Mouse (Mus musculus) forebrain, embryonic 14.5 days (tissue): Measurements from ENCODE around the gene Pole3. TPM values are rescaled to one million over a fixed set of nuclear protein-coding genes. Genes with fewer than 3 reads are reported as not detected.

Experiments used
- ATAC-seq: fragments of 200-750 bp; cut with Nextera tagmentation; 2 replicates; pipeline ENCODE4 v1.8.0; 2017; ENCODE audit warnings: mild to moderate bottlenecking, moderate library complexity
- DNase-seq: peaks from one replicate; pipeline ENCODE4 v3.0.0-alpha.2; 2015; ENCODE audit warnings: low spot score
- H3K27ac ChIP-seq: fragments of 300-500 bp; sonication (generic); 2 replicates; pipeline ENCODE4 v1.5.1; 2014; ENCODE audit warnings: low read depth, mild to moderate bottlenecking, control low read depth, low read length, moderate library complexity
- H3K27me3 ChIP-seq: fragments of 300-500 bp; sonication (generic); replicated peaks from 2 replicates; pipeline ENCODE4 v1.6.1; 2014; ENCODE audit warnings: low read length, control low read depth, mixed read lengths; ENCODE audit not compliant: control insufficient read depth, insufficient read depth
- H3K36me3 ChIP-seq: fragments of 300-500 bp; sonication (generic); 2 replicates; pipeline ENCODE4 v1.6.1; 2014; ENCODE audit warnings: low read length, control low read depth; ENCODE audit not compliant: control insufficient read depth, insufficient read depth
- H3K4me1 ChIP-seq: fragments of 300-500 bp; sonication (generic); 2 replicates; pipeline ENCODE4 v1.6.1; 2014; ENCODE audit warnings: antibody characterized with exemption, low read length, control low read depth; ENCODE audit not compliant: control insufficient read depth, insufficient read depth
- H3K4me2 ChIP-seq: fragments of 300-500 bp; sonication (generic); 2 replicates; pipeline ENCODE4 v1.6.1; 2014; ENCODE audit warnings: mild to moderate bottlenecking, control low read depth, low read length
- H3K4me3 ChIP-seq: fragments of 300-500 bp; sonication (generic); 2 replicates; pipeline ENCODE4 v1.5.1; 2014; ENCODE audit warnings: low read depth, low read length, control low read depth
- H3K9ac ChIP-seq: fragments of 300-500 bp; sonication (generic); 2 replicates; pipeline ENCODE4 v1.6.1; 2014; ENCODE audit warnings: mild to moderate bottlenecking, low read length, control low read depth, moderate library complexity
- H3K9me3 ChIP-seq: fragments of 300-500 bp; sonication (generic); replicated peaks from 2 replicates; pipeline ENCODE4 v1.6.1; 2016; ENCODE audit warnings: low read length, control low read depth, mixed read lengths; ENCODE audit not compliant: control insufficient read depth
- WGBS: fragments of 180-500 bp; shearing (Covaris S2); extraction: QIAGEN DNeasy Blood & Tissue Kit; methylation state at CpG from one replicate; pipeline ENCODE4 v1.1.7; 2014; 5-methylcytosine and 5-hydroxymethylcytosine counted together
- polyA plus RNA-seq: library from polyadenylated mRNA; unstranded; fragments of >200 nt; fragmentation: Nextera tagmentation; extraction: Ambion mirVana; gene quantifications from 2 replicates; pipeline ENCODE4 v1.2.1, GENCODE M21; 2014

Gene Pole3
- polyA plus RNA-seq, 1 experiment from 2014 or later, result 80.3 TPM

- no peak overlapping the region for H3K27ac ChIP-seq
- H3K4me2 ChIP-seq, result no peak overlapping the region
- no peak for ATAC-seq
- peaks cover 29% of the 10 kb centered on the region for H3K36me3 ChIP-seq
- no peak overlapping the region for H3K4me3 ChIP-seq
- H3K9ac ChIP-seq, result no peak overlapping the region
- no peaks in the 10 kb centered on the region for H3K27me3 ChIP-seq
- WGBS, result 66% methylated on average over 2 of the region's 2 CpGs
- H3K9me3 ChIP-seq, result no peaks in the 10 kb centered on the region
- H3K4me1 ChIP-seq, result peaks cover 9% of the 10 kb centered on the region
- DNase-seq, result no peak
Observed at GRCm38 (mm10) chr4:62516079-62516478, 8.8 kb downstream of the Pole3 start.

GRCm38 (mm10) chr4:62515490-62515889 lies 9.4 kb downstream of the Pole3 start:
- ATAC-seq (no peak), DNase-seq (no peak)
- Histone ChIP-seq H3K4me2 (no peak overlapping the region), H3K27me3 (no peaks in the 10 kb centered on the region), H3K36me3 (peaks cover 35% of the 10 kb centered on the region), H3K27ac (no peak overlapping the region), H3K9ac (no peak overlapping the region), H3K4me1 (peaks cover 9% of the 10 kb centered on the region), H3K4me3 (no peak overlapping the region), H3K9me3 (no peaks in the 10 kb centered on the region)
- 83% methylated on average over 3 of the region's 3 CpGs for WGBS

GRCm38 (mm10) chr4:62514995-62515394 lies 9.9 kb downstream of the Pole3 start:
- no peak for DNase-seq
- ATAC-seq, result no peak
- WGBS, result 88% methylated on average over 7 of the region's 7 CpGs

GRCm38 (mm10) chr4:62513998-62514506 lies 10.8 kb downstream of the Pole3 start:
- DNase-seq (no peak), ATAC-seq (no peak)
- no peaks in the 10 kb centered on the region for H3K9me3 ChIP-seq
- peaks cover 7% of the 10 kb centered on the region for H3K4me1 ChIP-seq
- no peak overlapping the region for H3K4me3 ChIP-seq
- H3K27ac ChIP-seq, result no peak overlapping the region
- no peak overlapping the region for H3K9ac ChIP-seq
- no peaks in the 10 kb centered on the region for H3K27me3 ChIP-seq
- 40% methylated on average over 11 of the region's 11 CpGs for WGBS
- H3K36me3 ChIP-seq, result peaks cover 49% of the 10 kb centered on the region
- H3K4me2 ChIP-seq, result no peak overlapping the region

More at GRCm38 (mm10) chr4:62514995-62515394, 9.9 kb downstream of the Pole3 start:
- Histone ChIP-seq H3K4me1 (peaks cover 9% of the 10 kb centered on the region), H3K27ac (no peak overlapping the region), H3K36me3 (peaks cover 39% of the 10 kb centered on the region), H3K9ac (no peak overlapping the region), H3K4me3 (no peak overlapping the region), H3K27me3 (no peaks in the 10 kb centered on the region), H3K4me2 (no peak overlapping the region), H3K9me3 (no peaks in the 10 kb centered on the region)

- DNase-seq, result no peak
- H3K4me1 ChIP-seq, result no peaks in the 10 kb centered on the region
- H3K9ac ChIP-seq, result no peak overlapping the region
- WGBS, result 87% methylated on average over 11 of the region's 11 CpGs
- peaks cover 63% of the 10 kb centered on the region for H3K36me3 ChIP-seq
- H3K4me2 ChIP-seq, result no peak overlapping the region
- ATAC-seq, result no peak
- no peak overlapping the region for H3K27ac ChIP-seq
- no peaks in the 10 kb centered on the region for H3K9me3 ChIP-seq
- H3K27me3 ChIP-seq, result no peaks in the 10 kb centered on the region
- no peak overlapping the region for H3K4me3 ChIP-seq
Observed at GRCm38 (mm10) chr4:62509946-62510345, 14.9 kb downstream of the Pole3 start.

- no peak overlapping the region for H3K9ac ChIP-seq
- H3K27me3 ChIP-seq, result no peaks in the 10 kb centered on the region
- H3K4me3 ChIP-seq, result no peak overlapping the region
- no peak for ATAC-seq
- H3K9me3 ChIP-seq, result no peaks in the 10 kb centered on the region
- H3K4me2 ChIP-seq, result no peak overlapping the region
- WGBS, result 90% methylated on average over 5 of the region's 5 CpGs
- H3K36me3 ChIP-seq, result peaks cover 62% of the 10 kb centered on the region
- no peak for DNase-seq
- no peaks in the 10 kb centered on the region for H3K4me1 ChIP-seq
- no peak overlapping the region for H3K27ac ChIP-seq
Observed at GRCm38 (mm10) chr4:62508839-62509238, 16.0 kb downstream of the Pole3 start.

GRCm38 (mm10) chr4:62506798-62507197 lies 18.1 kb downstream of the Pole3 start:
- no peaks in the 10 kb centered on the region for H3K27me3 ChIP-seq
- WGBS, result 74% methylated on average over 2 of the region's 2 CpGs
- H3K4me3 ChIP-seq, result no peak overlapping the region
- no peaks in the 10 kb centered on the region for H3K9me3 ChIP-seq
- no peak overlapping the region for H3K4me2 ChIP-seq
- peaks cover 41% of the 10 kb centered on the region for H3K36me3 ChIP-seq
- no peaks in the 10 kb centered on the region for H3K4me1 ChIP-seq
- DNase-seq (no peak), ATAC-seq (no peak)
- H3K9ac ChIP-seq, result no peak overlapping the region
- H3K27ac ChIP-seq, result no peak overlapping the region

GRCm38 (mm10) chr4:62505991-62506390 lies 18.9 kb downstream of the Pole3 start:
- Histone ChIP-seq H3K27me3 (no peaks in the 10 kb centered on the region), H3K4me1 (0 out of 2 replicates have a peak, but pooled peaks cover 3% of the 10 kb centered on the region), H3K4me2 (no peak overlapping the region), H3K9me3 (no peaks in the 10 kb centered on the region), H3K9ac (no peak overlapping the region), H3K27ac (no peak overlapping the region), H3K4me3 (no peak overlapping the region), H3K36me3 (peaks cover 33% of the 10 kb centered on the region)
- ATAC-seq, result no peak
- 89% methylated on average over 3 of the region's 3 CpGs for WGBS
- DNase-seq, result no peak

- WGBS, result 82% methylated on average over 3 of the region's 3 CpGs
- Histone ChIP-seq H3K4me2 (peak within 1 kb of the TSS; percentile 71), H3K9me3 (no peaks in the 10 kb centered on the region), H3K9ac (peak within 1 kb of the TSS; percentile 69), H3K36me3 (peaks cover 18% of the 10 kb centered on the region), H3K4me3 (peak within 1 kb of the TSS; percentile 66), H3K27ac (no peak within 1 kb of the TSS), H3K4me1 (0 out of 2 replicates have a peak, but pooled peaks cover 3% of the 10 kb centered on the region), H3K27me3 (no peaks in the 10 kb centered on the region)
- ATAC-seq, result no peak
- DNase-seq, result no peak
Observed at GRCm38 (mm10) chr4:62503374-62503970, 21.4 kb downstream of the Pole3 start, which contains the start of gene Hdhd3. TSS of gene Hdhd3 (minus strand) at chr4:62503467.
